Comparison of ENCODE assay signal across 19 mouse cellular contexts in the genomic region with DNA sequence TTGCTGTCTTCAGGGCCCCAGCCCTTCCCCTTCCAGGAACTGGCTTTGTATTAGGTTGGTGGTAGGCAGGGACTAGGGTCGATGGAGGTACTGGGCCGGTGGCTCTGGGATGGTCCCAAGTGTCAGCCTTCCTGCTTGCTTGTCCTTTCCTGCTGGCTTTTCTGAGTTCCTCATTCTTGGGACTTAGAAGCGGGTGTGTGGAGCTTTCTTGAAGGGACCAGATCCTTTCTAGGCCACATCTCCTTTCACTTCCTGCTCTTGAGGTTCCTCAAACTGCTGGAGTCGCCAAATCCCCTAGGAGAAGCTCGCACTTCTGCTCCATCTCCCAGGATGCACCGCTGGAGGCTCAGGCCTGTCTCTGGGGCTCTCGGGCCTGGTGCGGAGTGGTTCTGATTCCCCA. TPM values are rescaled to one million over a fixed set of nuclear protein-coding genes. Genes with fewer than 3 reads are reported as not detected.
A peak's percentile ranks its signal among the peaks of the same experiment; 100 is the strongest.
DNase-seq lines count a peak whose midpoint lies in the region.
"Had no signal": no experiment of that assay in that cellular context is flagged by ENCODE, and none has a peak within 500 bp of the region (broad histone marks: within the 10 kb centered on the region; RNA-seq: fewer than 3 reads in every experiment).

No protein-coding gene starts in this region.

- peak; percentile 33 to 71 for DNase-seq in heart, adult 18-20 months
- no peak for DNase-seq in heart, embryonic 10.5 days (ENCODE audit: low spot score)
- DNase-seq in right cerebral cortex, postnatal 10 days (ENCODE audit: low spot score in 2 of 2), result peak; percentile 29 to 36
- DNase-seq in right cerebral cortex, adult 18-20 months, result no peak
- peak; percentile 13 to 16 for DNase-seq in heart, postnatal 10 days
- DNase-seq in splenic B cell, adult 2 months (ENCODE audit: low read depth, low spot score), result peak; percentile 12
- DNase-seq in kidney, adult 18-20 months, result no peak
- no peak for DNase-seq in adrenal gland, postnatal 10 days
- DNase-seq: adrenal gland, adult 2 months; cerebellum, adult 11 months; lung, embryonic 14.5 days; thymus, postnatal 25 days had no signal

- H3K36me3 ChIP-seq in heart, embryonic 10.5 days, result no peaks in the 10 kb centered on the region
- no peaks in the 10 kb centered on the region for H3K36me3 ChIP-seq in splenic B cell, adult 2 months (ENCODE audit: control insufficient read depth, insufficient read depth, low read length, poor library complexity, severe bottlenecking)
- H3K36me3 ChIP-seq: heart, embryonic 15.5 days; limb, embryonic 10.5 days; midbrain, embryonic 15.5 days; neural tube, embryonic 13.5 days had no signal

- no peaks in the 10 kb centered on the region for H3K27me3 ChIP-seq in heart, embryonic 10.5 days (ENCODE audit: insufficient read depth, poor library complexity, severe bottlenecking)
- no peaks in the 10 kb centered on the region for H3K27me3 ChIP-seq in splenic B cell, adult 2 months (ENCODE audit: control insufficient read depth, insufficient read depth, low read length, poor library complexity, severe bottlenecking)
- H3K27me3 ChIP-seq: heart, embryonic 15.5 days; midbrain, embryonic 15.5 days had no signal

- WGBS in heart, embryonic 10.5 days, result 76% methylated on average over 8 of the region's 8 CpGs

- no peak overlapping the region for H3K4me3 ChIP-seq in heart, embryonic 10.5 days
- H3K4me3 ChIP-seq: heart, embryonic 15.5 days; limb, embryonic 10.5 days; midbrain, embryonic 15.5 days; neural tube, embryonic 13.5 days had no signal

- intact Hi-C loops in heart, postnatal 10 days (cut with DNase I), result no loop called here

- no peaks in the 10 kb centered on the region for H3K9me3 ChIP-seq in heart, embryonic 10.5 days
- H3K9me3 ChIP-seq: heart, embryonic 15.5 days; limb, embryonic 10.5 days; midbrain, embryonic 15.5 days; neural tube, embryonic 13.5 days had no signal

- no peaks in the 10 kb centered on the region for H3K4me1 ChIP-seq in heart, embryonic 10.5 days
- H3K4me1 ChIP-seq: heart, embryonic 15.5 days; limb, embryonic 10.5 days; midbrain, embryonic 15.5 days; neural tube, embryonic 13.5 days had no signal

- H3K27ac ChIP-seq in heart, embryonic 10.5 days, result no peak overlapping the region
- H3K27ac ChIP-seq: heart, embryonic 15.5 days; limb, embryonic 10.5 days; midbrain, embryonic 15.5 days; neural tube, embryonic 13.5 days had no signal

RNA-seq across cellular contexts. Expression of a gene that starts 7.9 kb away (rescaled TPM):
- total RNA-seq in heart, adult 18-20 months (2021), result under 1 TPM in 1 of 2 experiments, not detected in 1; 0.21 TPM
- 0.17 and 1.1 TPM in 2 replicates for polyA plus RNA-seq in heart, embryonic 10.5 days (2016; fragmentation: Nextera tagmentation; extraction: Ambion mirVana)
- not detected for total RNA-seq in heart, postnatal 10 days (2021)
- total RNA-seq in adrenal gland, postnatal 10 days (2021), result 10 to 100 TPM; 17.1 to 37.9 TPM
- total RNA-seq: layer of hippocampus, postnatal 10 days had no signal
- polyA plus RNA-seq: heart, embryonic 15.5 days; hindbrain, embryonic 16.5 days; kidney, embryonic 14.5 days; limb, embryonic 10.5 days; midbrain, embryonic 15.5 days; neural tube, embryonic 13.5 days had no signal

RNA-seq across cellular contexts. Expression of a gene that starts 30.7 kb away (rescaled TPM):
- not detected for total RNA-seq in heart, adult 18-20 months (2021)
- polyA plus RNA-seq in heart, embryonic 10.5 days (2016; fragmentation: Nextera tagmentation; extraction: Ambion mirVana), result 0.23 and 0.93 TPM in 2 replicates
- total RNA-seq in heart, postnatal 10 days (2021), result under 1 TPM in 1 of 2 experiments, not detected in 1; 0.22 TPM
- 10 to 100 TPM; 35.0 to 76.1 TPM for total RNA-seq in adrenal gland, postnatal 10 days (2021)
- polyA plus RNA-seq: heart, embryonic 15.5 days; lung, embryonic 14.5 days had no signal

RNA-seq across cellular contexts. Expression of a gene that starts 45.6 kb away (rescaled TPM):
- total RNA-seq in heart, adult 18-20 months (2021), result 1 to 10 TPM; 3.5 to 5.1 TPM
- 0.28 and 0.59 TPM in 2 replicates for polyA plus RNA-seq in heart, embryonic 10.5 days (2016; fragmentation: Nextera tagmentation; extraction: Ambion mirVana)
- total RNA-seq in heart, postnatal 10 days (2021), result 1 to 10 TPM in 1 of 2 experiments, under 1 TPM in 1; 0.69 to 1.0 TPM
- 1 to 10 TPM; 2.1 to 2.5 TPM for total RNA-seq in adrenal gland, postnatal 10 days (2021)

Comparison
In these comparisons a context has a peak if more than half of its experiments do, and no peak if none do; other contexts are left out.
1. DNase-seq: peak in heart, adult 18-20 months (2 of 2), right cerebral cortex, postnatal 10 days (2 of 2), heart, postnatal 10 days (2 of 2) and splenic B cell, adult 2 months (single experiment); none in heart, embryonic 10.5 days (single experiment), right cerebral cortex, adult 18-20 months (single experiment), kidney, adult 18-20 months (single experiment) and adrenal gland, postnatal 10 days (single experiment).
2. RNA of a gene that starts 7.9 kb away (total RNA-seq): 17.1 to 37.9 TPM in adrenal gland, postnatal 10 days; 0.21 TPM in heart, adult 18-20 months and not detected in heart, postnatal 10 days; every median in the first group is over 10 times any median in the second.
3. RNA of a gene that starts 30.7 kb away (total RNA-seq): 35.0 to 76.1 TPM in adrenal gland, postnatal 10 days; 0.22 TPM in heart, postnatal 10 days and not detected in heart, adult 18-20 months; every median in the first group is over 10 times any median in the second.